Mouse (Mus musculus): ENCODE data around the gene Clec2i.

DNA sequence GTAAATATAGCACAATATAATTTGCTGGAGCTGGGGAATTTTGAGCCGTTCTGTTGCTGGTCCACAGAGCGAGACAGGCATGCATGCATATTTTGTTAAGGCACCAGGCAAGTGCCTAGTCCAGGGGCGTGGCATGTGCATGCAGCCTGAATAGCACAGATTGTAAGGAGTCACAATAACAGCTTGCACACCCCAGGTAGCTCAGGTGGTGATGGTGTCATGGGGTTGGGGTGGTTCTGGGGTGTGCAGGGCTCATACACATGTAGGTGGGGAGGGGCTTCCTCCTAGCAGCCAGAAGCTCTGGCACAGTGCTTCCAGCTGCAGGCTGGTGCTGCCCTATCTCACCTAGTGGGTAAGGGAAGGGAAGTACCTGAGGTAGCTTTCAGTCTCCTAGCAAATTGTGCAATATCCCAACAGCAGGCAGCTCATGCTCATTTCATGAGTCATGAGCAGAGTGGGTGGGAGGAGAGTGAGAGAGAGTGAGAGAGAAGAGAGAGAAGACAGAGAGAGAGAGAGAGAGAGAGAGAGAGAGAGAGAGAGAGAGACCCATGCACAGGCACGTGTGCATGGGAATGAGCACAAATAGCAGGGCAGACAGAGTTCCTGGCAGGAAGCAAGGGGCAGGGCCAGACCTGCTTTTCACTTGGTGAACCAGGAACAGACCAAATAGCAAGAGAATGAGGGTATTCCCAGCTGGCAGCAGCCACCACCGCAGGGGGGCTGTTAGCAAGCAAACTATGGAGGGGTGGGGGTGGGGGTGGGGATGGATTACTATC, 54.4 kb downstream of the Clec2i start:
- TF ChIP-seq USF1 (IDR thresholded peaks at IDR 0.05; ENCODE audit: low read depth) (no peak), CTCF (IDR thresholded peaks at IDR 0.05; ENCODE audit: control insufficient read depth, insufficient read depth, insufficient read length) (no peak)

All from C2C12 (cell line).